Comparison of ENCODE assay signal across 15 mouse cellular contexts in the genomic region with DNA sequence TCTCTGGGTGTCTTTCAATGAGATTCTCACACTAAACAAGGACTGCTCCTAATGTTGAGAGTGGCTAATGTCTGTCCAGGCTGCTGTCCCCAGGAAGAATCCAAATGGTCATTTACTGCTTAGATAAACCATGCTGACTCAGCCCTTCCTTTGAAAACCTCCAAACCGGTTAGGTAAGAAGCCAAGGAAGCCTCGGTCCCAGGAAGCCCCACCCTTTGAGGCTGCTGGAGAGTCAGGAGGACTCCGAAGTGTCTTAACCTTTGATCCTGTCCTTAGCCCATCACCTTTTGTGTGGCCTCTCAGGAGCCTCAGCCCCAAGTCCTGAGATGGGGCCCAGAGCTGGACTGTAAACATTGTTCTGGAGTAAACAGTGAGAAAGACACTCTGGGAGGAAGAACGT. TPM values are rescaled to one million over a fixed set of nuclear protein-coding genes. Genes with fewer than 3 reads are reported as not detected.
DNase-seq lines count a peak whose midpoint lies in the region; ATAC-seq lines count a peak whose summit lies in the region.
"Had no signal": no experiment of that assay in that cellular context is flagged by ENCODE, and none has a peak within 500 bp of the region (broad histone marks: within the 10 kb centered on the region; RNA-seq: fewer than 3 reads in every experiment).

No protein-coding gene starts in this region.

- H3K27me3 ChIP-seq in limb, embryonic 15.5 days: no peaks in the 10 kb centered on the region
- H3K27me3 ChIP-seq in limb, embryonic 10.5 days (ENCODE audit: low read depth, poor library complexity, severe bottlenecking): no peaks in the 10 kb centered on the region
- no peaks in the 10 kb centered on the region for H3K27me3 ChIP-seq in neural tube, embryonic 15.5 days (replicated peaks)
- no peaks in the 10 kb centered on the region for H3K27me3 ChIP-seq in intestine, embryonic 16.5 days (replicated peaks; ENCODE audit: control insufficient read depth, insufficient read depth, low read length)
- H3K27me3 ChIP-seq: forebrain, embryonic 15.5 days; hindbrain, embryonic 15.5 days had no signal

- H3K27ac ChIP-seq in limb, embryonic 15.5 days: no peak overlapping the region
- no peak overlapping the region for H3K27ac ChIP-seq in limb, embryonic 10.5 days
- H3K27ac ChIP-seq in neural tube, embryonic 15.5 days (replicated peaks): no peak overlapping the region
- H3K27ac ChIP-seq in intestine, embryonic 16.5 days (ENCODE audit: low read length): peak overlapping the region; percentile 65
- H3K27ac ChIP-seq: forebrain, embryonic 15.5 days; hindbrain, embryonic 15.5 days had no signal

- H3K4me1 ChIP-seq in limb, embryonic 15.5 days: peaks cover 14% of the 10 kb centered on the region
- H3K4me1 ChIP-seq in limb, embryonic 10.5 days: peaks cover 17% of the 10 kb centered on the region
- H3K4me1 ChIP-seq in neural tube, embryonic 15.5 days: peaks cover 22% of the 10 kb centered on the region
- H3K4me1 ChIP-seq in intestine, embryonic 16.5 days (ENCODE audit: control insufficient read depth, insufficient read depth, low read length): peaks cover 35% of the 10 kb centered on the region

- no peak for ATAC-seq in limb, embryonic 15.5 days (ENCODE audit: insufficient number of reproducible peaks, low FRiP score, low TSS enrichment, low read depth)
- no peak for ATAC-seq in neural tube, embryonic 15.5 days (ENCODE audit: low FRiP score)
- ATAC-seq in intestine, embryonic 16.5 days: peak; percentile 52
- ATAC-seq: forebrain, embryonic 15.5 days had no signal

- H3K4me3 ChIP-seq in limb, embryonic 15.5 days: no peak overlapping the region
- no peak overlapping the region for H3K4me3 ChIP-seq in limb, embryonic 10.5 days
- peak overlapping the region; percentile 89; the same call in 1 of the 2 replicates for H3K4me3 ChIP-seq in neural tube, embryonic 15.5 days (replicated peaks)
- H3K4me3 ChIP-seq in intestine, embryonic 16.5 days (ENCODE audit: low read length): peak overlapping the region; percentile 83; the same call in 1 of the 2 replicates

- no peaks in the 10 kb centered on the region for H3K9me3 ChIP-seq in limb, embryonic 15.5 days
- H3K9me3 ChIP-seq in limb, embryonic 10.5 days (replicated peaks): no peaks in the 10 kb centered on the region
- no peaks in the 10 kb centered on the region for H3K9me3 ChIP-seq in neural tube, embryonic 15.5 days (replicated peaks)
- H3K9me3 ChIP-seq in intestine, embryonic 16.5 days (ENCODE audit: control insufficient read depth, low read length): no peaks in the 10 kb centered on the region
- H3K9me3 ChIP-seq: forebrain, embryonic 15.5 days; hindbrain, embryonic 15.5 days had no signal

- WGBS in limb, embryonic 15.5 days: 41% methylated on average over 4 of the region's 4 CpGs
- WGBS in limb, embryonic 10.5 days: 60% methylated on average over 4 of the region's 4 CpGs
- 72% methylated on average over 4 of the region's 4 CpGs for WGBS in neural tube, embryonic 15.5 days
- 45% methylated on average over 4 of the region's 4 CpGs for WGBS in intestine, embryonic 16.5 days

- 0 out of 2 replicates have a peak overlapping the region, but pooled peaks have one; percentile 87 for H3K4me2 ChIP-seq in limb, embryonic 15.5 days
- peak overlapping the region; percentile 96; the same call in 1 of the 2 replicates for H3K4me2 ChIP-seq in neural tube, embryonic 15.5 days
- H3K4me2 ChIP-seq in intestine, embryonic 16.5 days (ENCODE audit: low read depth, low read length): peak overlapping the region; percentile 87

- peaks cover 4% of the 10 kb centered on the region for H3K36me3 ChIP-seq in limb, embryonic 15.5 days
- peaks cover 6% of the 10 kb centered on the region; the same call in 1 of the 2 replicates for H3K36me3 ChIP-seq in limb, embryonic 10.5 days
- peaks cover 7% of the 10 kb centered on the region; the same call in 1 of the 2 replicates for H3K36me3 ChIP-seq in neural tube, embryonic 15.5 days
- peaks cover under 1% of the 10 kb centered on the region; the same call in 1 of the 2 replicates for H3K36me3 ChIP-seq in intestine, embryonic 16.5 days (ENCODE audit: control insufficient read depth, insufficient read depth, low read length)
- H3K36me3 ChIP-seq: forebrain, embryonic 15.5 days; hindbrain, embryonic 15.5 days had no signal

- DNase-seq in limb, embryonic 10.5 days (ENCODE audit: low spot score): no peak
- DNase-seq in neural tube, embryonic 10.5 days (ENCODE audit: extremely low spot score, low spot score): no peak
- DNase-seq in yolk sac, embryonic 10.5 days (ENCODE audit: low spot score): peak; percentile 86
- no peak for DNase-seq in thymus, postnatal 36 days
- DNase-seq: adrenal gland, adult 8-10 months; cerebellum, postnatal 10 days; kidney, adult 8-10 months; kidney, postnatal 4 days; lung, adult 18-20 months; thymus, adult 18-20 months had no signal

- H3K9ac ChIP-seq in limb, embryonic 15.5 days: no peak overlapping the region
- H3K9ac ChIP-seq in neural tube, embryonic 15.5 days (replicated peaks): no peak overlapping the region
- H3K9ac ChIP-seq in intestine, embryonic 16.5 days (ENCODE audit: low read depth, low read length): peak overlapping the region; percentile 82; the same call in 1 of the 2 replicates
- H3K9ac ChIP-seq: forebrain, embryonic 15.5 days had no signal

RNA-seq across cellular contexts. Expression of a gene that starts 1.8 kb away (rescaled TPM):
- 28.5 and 28.8 TPM in 2 replicates for polyA plus RNA-seq in limb, embryonic 15.5 days (2015; fragmentation: Nextera tagmentation; extraction: Ambion mirVana)
- 20.9 and 22.3 TPM in 2 replicates for polyA plus RNA-seq in limb, embryonic 10.5 days (2016; fragmentation: Nextera tagmentation; extraction: Ambion mirVana)
- polyA plus RNA-seq in neural tube, embryonic 15.5 days (2015; fragmentation: Nextera tagmentation; extraction: Ambion mirVana): 31.2 and 32.8 TPM in 2 replicates
- 50.2 and 56.3 TPM in 2 replicates for polyA plus RNA-seq in intestine, embryonic 16.5 days (2015; fragmentation: Nextera tagmentation; extraction: Ambion mirVana)

RNA-seq across cellular contexts. Expression of a gene that starts 17.0 kb away (rescaled TPM):
- polyA plus RNA-seq in limb, embryonic 15.5 days (2015; fragmentation: Nextera tagmentation; extraction: Ambion mirVana): 213 and 217 TPM in 2 replicates
- 508 and 523 TPM in 2 replicates for polyA plus RNA-seq in limb, embryonic 10.5 days (2016; fragmentation: Nextera tagmentation; extraction: Ambion mirVana)
- 33.0 and 73.4 TPM in 2 replicates for polyA plus RNA-seq in neural tube, embryonic 15.5 days (2015; fragmentation: Nextera tagmentation; extraction: Ambion mirVana)
- 166 and 186 TPM in 2 replicates for polyA plus RNA-seq in intestine, embryonic 16.5 days (2015; fragmentation: Nextera tagmentation; extraction: Ambion mirVana)

Comparison
In these comparisons a context has a peak if more than half of its experiments do, and no peak if none do; other contexts are left out.
1. H3K4me3 ChIP-seq: peak in neural tube, embryonic 15.5 days (single experiment) and intestine, embryonic 16.5 days (single experiment); none in limb, embryonic 15.5 days (single experiment) and limb, embryonic 10.5 days (single experiment).
2. Peak in every context shown above with its lines, with median percentiles within 50 percentile points of each other: H3K4me2 ChIP-seq.